Mouse (Mus musculus): Measurements from ENCODE around the gene Mars.

DNA sequence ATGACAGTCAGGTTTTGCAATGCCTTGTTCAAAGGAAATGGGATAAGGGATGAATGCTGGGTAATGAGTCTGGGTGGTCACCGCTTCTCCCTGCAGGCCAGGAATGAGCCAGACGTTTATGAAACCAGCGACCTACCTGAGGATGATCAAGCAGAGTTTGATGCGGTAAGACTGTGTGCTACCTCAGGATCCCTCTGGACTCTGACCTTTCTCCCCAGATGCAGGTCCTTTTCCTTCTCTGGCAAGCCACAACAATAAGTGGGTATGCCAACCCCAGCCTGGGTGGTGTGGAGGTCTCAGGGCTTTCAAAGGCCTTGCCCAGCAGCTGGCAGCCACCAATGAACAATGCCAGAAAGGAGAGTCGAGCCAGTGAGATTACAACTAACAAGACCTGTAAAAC lies 44.3 kb downstream of the Mars start:
- TF ChIP-seq POLR2A (IDR thresholded peaks at IDR 0.05; ENCODE audit: control insufficient read depth, low read depth, low read length) (no peak), CTCF (IDR thresholded peaks at IDR 0.05; ENCODE audit: control insufficient read depth, insufficient read depth, insufficient replicate concordance, low read depth, low read length) (no peak)

Measured in testis, adult 2 months (tissue).